27 mouse cellular contexts compared by ENCODE assay signal in genomic region chr2:48082120-48082799, GRCm38 (mm10).
A peak's percentile ranks its signal among the peaks of the same experiment; 100 is the strongest.
DNase-seq lines count a peak whose midpoint lies in the region; ATAC-seq lines count a peak whose summit lies in the region.
"Had no signal": no experiment of that assay in that cellular context is flagged by ENCODE, and none has a peak within 500 bp of the region (broad histone marks: within the 10 kb centered on the region; RNA-seq: fewer than 3 reads in every experiment).

No protein-coding gene starts in this region.

- no peaks in the 10 kb centered on the region for H3K9me3 ChIP-seq in limb, embryonic 15.5 days
- H3K9me3 ChIP-seq in limb, embryonic 10.5 days (replicated peaks), result no peaks in the 10 kb centered on the region
- no peaks in the 10 kb centered on the region for H3K9me3 ChIP-seq in midbrain, embryonic 12.5 days
- no peaks in the 10 kb centered on the region for H3K9me3 ChIP-seq in midbrain, embryonic 10.5 days (replicated peaks)
- H3K9me3 ChIP-seq: embryonic facial prominence, embryonic 15.5 days; heart, embryonic 12.5 days; heart, embryonic 15.5 days; hindbrain, embryonic 10.5 days; hindbrain, embryonic 15.5 days had no signal

- ATAC-seq in limb, embryonic 15.5 days (ENCODE audit: insufficient number of reproducible peaks, low FRiP score, low TSS enrichment, low read depth), result no peak
- 0 out of 2 replicates have a peak, but pooled peaks have one; percentile 27 for ATAC-seq in midbrain, embryonic 12.5 days (ENCODE audit: low FRiP score, low read depth)
- ATAC-seq: activated CD4-positive, CD25-positive, alpha-beta regulatory T cell, adult 4 months; CD4-positive, CD25-positive, alpha-beta regulatory T cell, adult 4 months; forebrain, embryonic 14.5 days; forebrain, postnatal 0 days had no signal

- no peak overlapping the region for H3K9ac ChIP-seq in limb, embryonic 15.5 days
- no peak overlapping the region for H3K9ac ChIP-seq in midbrain, embryonic 12.5 days (replicated peaks)
- H3K9ac ChIP-seq: embryonic facial prominence, embryonic 15.5 days; forebrain, postnatal 0 days; heart, embryonic 12.5 days; heart, embryonic 15.5 days; hindbrain, embryonic 15.5 days had no signal

- H3K27ac ChIP-seq in limb, embryonic 15.5 days, result peak overlapping the region; percentile 27; the same call in 1 of the 2 replicates
- no peak overlapping the region for H3K27ac ChIP-seq in limb, embryonic 10.5 days
- H3K27ac ChIP-seq in midbrain, embryonic 12.5 days (replicated peaks), result no peak overlapping the region
- no peak overlapping the region for H3K27ac ChIP-seq in midbrain, embryonic 10.5 days (replicated peaks)
- H3K27ac ChIP-seq: embryonic facial prominence, embryonic 15.5 days; heart, embryonic 15.5 days; hindbrain, embryonic 10.5 days; hindbrain, embryonic 15.5 days had no signal

- H3K27me3 ChIP-seq in limb, embryonic 15.5 days, result no peaks in the 10 kb centered on the region
- H3K27me3 ChIP-seq in limb, embryonic 10.5 days (ENCODE audit: low read depth, poor library complexity, severe bottlenecking), result no peaks in the 10 kb centered on the region
- H3K27me3 ChIP-seq in midbrain, embryonic 12.5 days, result no peaks in the 10 kb centered on the region
- H3K27me3 ChIP-seq in midbrain, embryonic 10.5 days (ENCODE audit: low read depth, poor library complexity, severe bottlenecking), result no peaks in the 10 kb centered on the region
- H3K27me3 ChIP-seq: embryonic facial prominence, embryonic 15.5 days; heart, embryonic 12.5 days; heart, embryonic 15.5 days; hindbrain, embryonic 15.5 days had no signal

- no peak for DNase-seq in limb, embryonic 10.5 days (ENCODE audit: low spot score)
- no peak for DNase-seq in midbrain, embryonic 10.5 days (ENCODE audit: low spot score)
- peak; percentile 54 for DNase-seq in gonadal fat pad, adult 2 months (ENCODE audit: low read depth)
- no peak for DNase-seq in Muller cell, postnatal 12 days (ENCODE audit: inconsistent ontology term)
- DNase-seq: adrenal gland, adult 8-10 months; adrenal gland, postnatal 25 days; cerebellum, adult 11-12 months; cerebellum, adult 8-10 months; cerebellum, postnatal 10 days; cerebellum, postnatal 36 days; embryo, embryonic 11 days; forebrain, postnatal 0 days; gastrocnemius, adult 2 months; gastrocnemius, postnatal 14 days; heart, adult 18-20 months; heart, postnatal 10 days; heart, postnatal 36 days had no signal

- H3K36me3 ChIP-seq in limb, embryonic 15.5 days, result no peaks in the 10 kb centered on the region
- H3K36me3 ChIP-seq in limb, embryonic 10.5 days, result no peaks in the 10 kb centered on the region
- no peaks in the 10 kb centered on the region for H3K36me3 ChIP-seq in midbrain, embryonic 12.5 days
- H3K36me3 ChIP-seq in midbrain, embryonic 10.5 days, result no peaks in the 10 kb centered on the region
- H3K36me3 ChIP-seq: embryonic facial prominence, embryonic 15.5 days; heart, embryonic 12.5 days; heart, embryonic 15.5 days; hindbrain, embryonic 10.5 days; hindbrain, embryonic 15.5 days had no signal

- H3K4me3 ChIP-seq in limb, embryonic 15.5 days, result no peak overlapping the region
- H3K4me3 ChIP-seq in limb, embryonic 10.5 days, result no peak overlapping the region
- H3K4me3 ChIP-seq in midbrain, embryonic 12.5 days, result no peak overlapping the region
- no peak overlapping the region for H3K4me3 ChIP-seq in midbrain, embryonic 10.5 days
- H3K4me3 ChIP-seq: embryonic facial prominence, embryonic 15.5 days; gastrocnemius, adult 2 months; heart, embryonic 12.5 days; heart, embryonic 15.5 days; hindbrain, embryonic 10.5 days; hindbrain, embryonic 15.5 days had no signal

- H3K4me2 ChIP-seq in limb, embryonic 15.5 days, result no peak overlapping the region
- no peak overlapping the region for H3K4me2 ChIP-seq in midbrain, embryonic 12.5 days (replicated peaks)
- H3K4me2 ChIP-seq: embryonic facial prominence, embryonic 15.5 days; heart, embryonic 12.5 days; heart, embryonic 15.5 days; hindbrain, embryonic 15.5 days had no signal

- no peaks in the 10 kb centered on the region for H3K4me1 ChIP-seq in limb, embryonic 15.5 days
- H3K4me1 ChIP-seq in limb, embryonic 10.5 days, result no peaks in the 10 kb centered on the region
- peaks cover 6% of the 10 kb centered on the region; the same call in 1 of the 2 replicates for H3K4me1 ChIP-seq in midbrain, embryonic 12.5 days
- H3K4me1 ChIP-seq in midbrain, embryonic 10.5 days, result peaks cover 15% of the 10 kb centered on the region
- H3K4me1 ChIP-seq: embryonic facial prominence, embryonic 15.5 days; heart, embryonic 12.5 days; heart, embryonic 15.5 days; hindbrain, embryonic 15.5 days had no signal

- WGBS in limb, embryonic 15.5 days, result 70% methylated on average over 3 of the region's 3 CpGs
- WGBS in limb, embryonic 10.5 days, result 91% methylated on average over 3 of the region's 3 CpGs
- WGBS in midbrain, embryonic 12.5 days, result 59% methylated on average over 3 of the region's 3 CpGs
- WGBS in midbrain, embryonic 10.5 days, result 61% methylated on average over 3 of the region's 3 CpGs
